In genomic region chr2:180042858-180043515, GRCm38 (mm10) we compare ENCODE assay signal across 8 mouse cellular contexts. TPM values are rescaled to one million over a fixed set of nuclear protein-coding genes. Genes with fewer than 3 reads are reported as not detected.
DNase-seq lines count a peak whose midpoint lies in the region; TF ChIP-seq lines count a peak whose summit lies in the region.

No protein-coding gene starts in this region.

- WGBS in forebrain, embryonic 10.5 days = under 1% methylated on average over 65 of the region's 66 CpGs

- DNase-seq in ES-E14 (ENCODE audit: low read depth, low spot score) = peak; percentile 51
- peak; percentile 59 to 76 for DNase-seq in adrenal gland, postnatal 36 days
- peak; percentile 70 for DNase-seq in forebrain, embryonic 10.5 days (ENCODE audit: extremely low spot score, low spot score)
- DNase-seq in heart, postnatal 4 days = peak; percentile 74
- peak; percentile 66 to 78 for DNase-seq in layer of hippocampus, postnatal 14 days (ENCODE audit: low spot score in 2 of 2)
- peak; percentile 51 for DNase-seq in lung, postnatal 14 days
- DNase-seq in retina, postnatal 7 days (ENCODE audit: low read depth, low spot score) = peak; percentile 57
- DNase-seq in urinary bladder, postnatal 36 days (ENCODE audit: low spot score in 2 of 2) = peak; percentile 26 to 39

- peaks cover 0 to 5% of the 10 kb centered on the region in 2 experiments; a peak in 1 of 4 replicates for H3K4me1 ChIP-seq in ES-E14 (ENCODE audit: control insufficient read depth in 2 of 2, insufficient read depth in 2 of 2, low read length in 2 of 2, poor library complexity in 1 of 2)
- H3K4me1 ChIP-seq in forebrain, embryonic 10.5 days = peaks cover 48% of the 10 kb centered on the region

- H3K9me3 ChIP-seq in ES-E14 (ENCODE audit: control insufficient read depth, insufficient read depth, low read depth, low read length) = no peaks in the 10 kb centered on the region
- no peaks in the 10 kb centered on the region for H3K9me3 ChIP-seq in forebrain, embryonic 10.5 days

- H3K27ac ChIP-seq in ES-E14 (ENCODE audit: insufficient read depth, low read depth, low read length, poor library complexity, severe bottlenecking) = 0 out of 2 replicates have a peak overlapping the region, but pooled peaks have one; percentile 7
- H3K27ac ChIP-seq in forebrain, embryonic 10.5 days = peak overlapping the region; percentile 98

- in situ Hi-C loops in ES-E14 (cut with MboI; ENCODE audit: low sequenced_read_pairs in 2 of 2, unreplicated experiment in 2 of 2) = loop anchor here in 1 of 2 experiments (10.0 kb wide), 1 partner anchor 128 kb away; no protein-coding TSS in a partner anchor

- H3K36me3 ChIP-seq in ES-E14 (ENCODE audit: control insufficient read depth, insufficient read depth, low read length, poor library complexity, severe bottlenecking) = peaks cover 15% of the 10 kb centered on the region
- peaks cover 50% of the 10 kb centered on the region for H3K36me3 ChIP-seq in forebrain, embryonic 10.5 days (replicated peaks)

- H3K27me3 ChIP-seq in forebrain, embryonic 10.5 days (ENCODE audit: poor library complexity, severe bottlenecking) = no peaks in the 10 kb centered on the region

- H3K9ac ChIP-seq in ES-E14 (ENCODE audit: insufficient read depth, low read depth, low read length, poor library complexity, severe bottlenecking) = peak overlapping the region; percentile 92

- peak overlapping the region; percentile 89 to 96 for H3K4me3 ChIP-seq in ES-E14 (ENCODE audit: insufficient read depth in 1 of 2, low read depth in 1 of 2, low read length in 2 of 2, poor library complexity in 1 of 2, severe bottlenecking in 1 of 2)
- H3K4me3 ChIP-seq in forebrain, embryonic 10.5 days = peak overlapping the region; percentile 100

TF ChIP-seq in ES-E14, 5 proteins besides CTCF, POLR2A, EP300 and RAD21:
- TF ChIP-seq CHD2 (IDR thresholded peaks at IDR 0.05; ENCODE audit: low read depth, low read length) = no peak
- no peak for TF ChIP-seq ZC3H11A (IDR thresholded peaks at IDR 0.05; ENCODE audit: borderline replicate concordance, low read depth, low read length)
- no peak for TF ChIP-seq ZNF384 (IDR thresholded peaks at IDR 0.05; ENCODE audit: low read depth, low read length)
- no peak; the same call in 1 of the 2 replicates for TF ChIP-seq HCFC1 (IDR thresholded peaks at IDR 0.05; ENCODE audit: borderline replicate concordance, insufficient read depth, low read length)
- no peak for TF ChIP-seq MAFK (IDR thresholded peaks at IDR 0.05; ENCODE audit: insufficient read depth, low read depth, low read length)

RNA-seq across cellular contexts. Expression of gene Ss18l1, which starts 0.7 kb away (rescaled TPM):
- total RNA-seq in ES-E14 (2012; rRNA removed) = 4.9 and 5.8 TPM in 2 replicates
- 10 to 100 TPM; 10.1 to 10.3 TPM for total RNA-seq in adrenal gland, postnatal 36 days (2021)
- 7.0 TPM in 2 replicates for polyA plus RNA-seq in forebrain, embryonic 10.5 days (2016; fragmentation: Nextera tagmentation; extraction: Ambion mirVana)
- 1 to 10 TPM; 4.0 TPM for total RNA-seq in heart, postnatal 4 days (2021)
- 10 to 100 TPM; 37.8 to 39.7 TPM for total RNA-seq in layer of hippocampus, postnatal 14 days (2021)

RNA-seq across cellular contexts. Expression of gene Psma7, which starts 0.8 kb away (rescaled TPM):
- 364 and 381 TPM in 2 replicates for total RNA-seq in ES-E14 (2012; rRNA removed)
- 100 to 1,000 TPM; 246 to 260 TPM for total RNA-seq in adrenal gland, postnatal 36 days (2021)
- polyA plus RNA-seq in forebrain, embryonic 10.5 days (2016; fragmentation: Nextera tagmentation; extraction: Ambion mirVana) = 856 and 905 TPM in 2 replicates
- 100 to 1,000 TPM; 174 to 190 TPM for total RNA-seq in heart, postnatal 4 days (2021)
- total RNA-seq in layer of hippocampus, postnatal 14 days (2021) = 100 to 1,000 TPM; 189 to 195 TPM

RNA-seq across cellular contexts. Expression of gene Lsm14b, which starts 18.2 kb away (rescaled TPM):
- 44.4 and 46.0 TPM in 2 replicates for total RNA-seq in ES-E14 (2012; rRNA removed)
- total RNA-seq in adrenal gland, postnatal 36 days (2021) = 10 to 100 TPM; 43.0 to 44.9 TPM
- polyA plus RNA-seq in forebrain, embryonic 10.5 days (2016; fragmentation: Nextera tagmentation; extraction: Ambion mirVana) = 8.5 and 8.9 TPM in 2 replicates
- 10 to 100 TPM; 48.7 to 49.8 TPM for total RNA-seq in heart, postnatal 4 days (2021)
- 100 to 1,000 TPM; 110 to 112 TPM for total RNA-seq in layer of hippocampus, postnatal 14 days (2021)

RNA-seq across cellular contexts. Expression of gene Mtg2, which starts 27.4 kb away (rescaled TPM):
- 33.9 and 35.3 TPM in 2 replicates for total RNA-seq in ES-E14 (2012; rRNA removed)
- 10 to 100 TPM; 15.9 to 17.4 TPM for total RNA-seq in adrenal gland, postnatal 36 days (2021)
- polyA plus RNA-seq in forebrain, embryonic 10.5 days (2016; fragmentation: Nextera tagmentation; extraction: Ambion mirVana) = 34.0 and 35.2 TPM in 2 replicates
- 10 to 100 TPM; 14.2 to 16.5 TPM for total RNA-seq in heart, postnatal 4 days (2021)
- 10 to 100 TPM; 15.7 to 16.3 TPM for total RNA-seq in layer of hippocampus, postnatal 14 days (2021)

Comparison
In these comparisons a context has a peak if more than half of its experiments do, and no peak if none do; other contexts are left out.
1. Peak in every context shown above with its lines: DNase-seq, H3K4me3 ChIP-seq and H3K27ac ChIP-seq.